Mouse (Mus musculus) right cerebral cortex, adult 18-20 months (tissue): ENCODE measurements at regions not wholly inside any gene's neighbourhood (a gene's known extent, or its start where the extent isn't known, plus 50 kb on each side); places are given as distances from the start of the nearest gene placed in this dataset.
A peak's percentile ranks its signal among the peaks of the same experiment; 100 is the strongest.

Experiments used
- DNase-seq: peaks from one replicate; pipeline ENCODE4 v3.0.0; 2022; ENCODE audit warnings: mixed read lengths

DNA sequence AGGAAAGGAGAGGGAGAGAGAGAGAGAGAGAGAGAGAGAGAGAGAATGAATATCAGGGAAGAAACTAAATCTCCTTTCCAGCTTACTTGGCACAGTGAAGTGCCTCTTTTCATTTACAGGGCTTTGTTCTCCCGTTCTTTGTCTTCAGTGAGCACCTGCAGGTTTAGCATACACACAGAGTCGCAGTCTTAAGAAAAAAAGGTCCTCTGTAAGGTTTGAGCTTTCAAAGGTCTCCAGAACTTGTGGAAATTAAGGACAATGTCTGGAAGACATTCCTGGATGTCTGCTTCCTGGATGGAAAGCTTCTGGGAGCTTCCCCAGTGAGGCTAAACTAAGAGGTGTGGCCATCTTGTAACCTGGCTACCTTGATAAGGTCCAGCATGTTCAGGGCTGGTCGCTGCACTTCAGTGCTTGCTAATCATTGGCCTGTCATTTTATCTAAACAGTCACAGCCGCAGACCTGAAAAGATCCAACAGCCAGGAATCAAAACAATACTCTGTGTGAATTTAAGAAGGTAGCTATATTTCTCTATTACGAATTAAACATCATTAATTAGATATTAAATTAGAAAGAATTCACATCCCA is 113.1 kb upstream of the Ralgapa2 start:
- DNase-seq = no peak

DNA sequence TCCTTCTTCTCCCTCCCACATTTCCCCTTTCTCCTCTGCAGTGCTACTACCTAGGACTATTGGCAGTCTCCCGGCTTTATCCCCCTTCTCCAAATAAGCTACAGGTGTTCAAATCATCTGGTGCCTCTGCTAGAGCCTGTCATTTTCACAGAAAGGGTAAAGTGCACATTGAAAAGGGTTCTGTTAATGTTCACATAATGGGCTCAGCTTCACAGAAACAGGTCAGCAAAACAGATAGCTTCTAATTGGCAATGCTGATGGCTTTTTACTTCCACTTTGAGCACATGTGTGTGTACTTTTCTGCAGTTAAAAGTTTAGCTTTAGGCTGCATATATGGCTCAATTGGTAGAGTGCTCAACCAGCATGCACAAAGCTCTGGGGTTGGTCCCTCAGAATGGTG is 114.4 kb upstream of the Ralgapa2 start:
- no peak for DNase-seq

DNA sequence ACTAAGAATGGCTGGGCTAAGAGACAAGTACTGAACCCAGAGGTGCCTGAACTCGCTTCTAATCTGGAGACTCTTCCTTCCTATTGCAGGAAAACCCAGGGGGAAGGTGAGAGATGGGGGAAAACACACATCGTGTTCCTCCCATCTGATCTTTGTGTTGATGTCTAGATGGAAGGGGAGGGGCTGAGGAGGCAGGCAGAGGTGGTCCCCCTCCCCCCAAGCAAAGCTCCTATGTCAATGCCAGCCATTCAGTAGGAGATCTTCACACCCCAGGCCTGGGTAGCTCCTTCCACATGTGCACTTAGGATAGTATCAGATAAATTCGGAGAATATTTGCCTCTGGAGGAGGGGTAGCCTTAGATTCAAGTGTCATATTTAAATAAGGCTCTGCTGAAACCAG is 118.0 kb upstream of the Ralgapa2 start:
- DNase-seq = no peak

DNA sequence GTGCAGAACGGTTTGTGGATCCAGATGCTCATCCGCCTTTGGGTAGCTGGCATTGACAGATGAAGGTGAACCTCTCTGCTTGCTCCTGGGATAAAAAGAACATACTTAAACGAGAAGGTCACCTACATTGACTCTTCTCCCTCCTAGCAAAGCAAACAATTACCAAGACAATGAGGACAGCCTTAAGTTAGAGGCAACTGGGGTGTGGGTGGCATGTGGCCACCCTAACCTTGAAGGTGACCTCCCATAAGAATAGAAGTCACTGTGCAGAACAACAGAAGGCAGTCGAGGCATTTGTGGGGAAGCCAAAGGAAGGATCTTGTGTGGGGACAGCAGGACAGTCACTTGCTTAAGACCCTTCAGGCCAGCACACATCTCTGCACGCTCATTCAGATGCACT is 119.0 kb upstream of the Ralgapa2 start:
- no peak for DNase-seq

DNA sequence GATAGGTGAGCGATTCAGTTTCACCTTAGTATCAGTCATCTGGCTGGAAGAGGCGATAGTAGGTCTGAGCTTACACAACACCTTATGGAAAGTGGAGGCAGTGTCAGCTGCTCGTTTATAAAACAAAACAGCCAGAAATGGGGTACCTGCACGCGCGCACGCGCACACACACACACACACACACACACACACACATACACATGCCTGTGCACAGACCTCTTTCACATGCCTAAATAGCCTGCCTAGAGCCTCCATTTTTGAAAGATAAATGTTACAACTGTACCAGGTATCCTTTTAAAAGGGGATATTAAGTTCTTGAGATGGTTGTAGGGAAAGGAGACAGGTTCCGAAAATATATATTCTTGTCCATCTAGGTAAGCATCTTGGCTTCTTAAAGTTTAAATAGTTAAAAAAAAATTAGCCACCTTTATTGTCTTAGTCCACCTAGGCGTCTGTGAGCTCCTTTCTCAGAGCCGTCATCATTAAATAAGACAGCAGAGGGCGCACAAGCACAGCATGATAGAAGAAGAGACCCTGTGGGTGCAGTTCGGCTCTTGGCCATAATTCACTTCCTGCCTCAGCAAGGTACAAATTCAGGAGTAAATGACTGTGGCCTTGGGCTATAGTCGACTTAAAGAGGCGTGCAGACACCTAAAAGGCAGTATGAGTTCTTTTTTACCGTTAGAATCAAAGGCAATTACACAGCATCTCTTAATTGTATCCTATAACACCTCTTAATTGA is 121.4 kb upstream of the Ralgapa2 start:
- DNase-seq = peak; percentile 63

DNA sequence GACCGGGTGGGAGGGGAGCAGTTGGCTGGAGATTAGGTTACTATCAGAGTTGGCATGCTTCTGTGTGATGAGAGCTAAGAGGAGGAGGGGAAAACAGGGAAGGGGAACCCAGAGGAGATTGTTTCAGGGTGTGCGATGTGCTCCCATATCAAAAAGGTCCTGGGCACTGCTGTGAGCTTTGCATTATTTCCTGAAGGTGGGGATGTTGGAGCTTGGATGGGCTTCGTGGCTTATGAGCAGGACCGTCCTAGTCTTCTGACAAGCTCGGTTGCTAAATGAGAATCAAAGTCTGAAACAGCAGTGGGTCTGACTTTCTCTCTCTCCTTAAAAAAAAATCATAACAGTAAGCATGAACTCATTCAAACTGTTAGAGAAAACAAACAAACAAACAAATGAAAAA is 125.4 kb upstream of the Ralgapa2 start:
- no peak for DNase-seq

DNA sequence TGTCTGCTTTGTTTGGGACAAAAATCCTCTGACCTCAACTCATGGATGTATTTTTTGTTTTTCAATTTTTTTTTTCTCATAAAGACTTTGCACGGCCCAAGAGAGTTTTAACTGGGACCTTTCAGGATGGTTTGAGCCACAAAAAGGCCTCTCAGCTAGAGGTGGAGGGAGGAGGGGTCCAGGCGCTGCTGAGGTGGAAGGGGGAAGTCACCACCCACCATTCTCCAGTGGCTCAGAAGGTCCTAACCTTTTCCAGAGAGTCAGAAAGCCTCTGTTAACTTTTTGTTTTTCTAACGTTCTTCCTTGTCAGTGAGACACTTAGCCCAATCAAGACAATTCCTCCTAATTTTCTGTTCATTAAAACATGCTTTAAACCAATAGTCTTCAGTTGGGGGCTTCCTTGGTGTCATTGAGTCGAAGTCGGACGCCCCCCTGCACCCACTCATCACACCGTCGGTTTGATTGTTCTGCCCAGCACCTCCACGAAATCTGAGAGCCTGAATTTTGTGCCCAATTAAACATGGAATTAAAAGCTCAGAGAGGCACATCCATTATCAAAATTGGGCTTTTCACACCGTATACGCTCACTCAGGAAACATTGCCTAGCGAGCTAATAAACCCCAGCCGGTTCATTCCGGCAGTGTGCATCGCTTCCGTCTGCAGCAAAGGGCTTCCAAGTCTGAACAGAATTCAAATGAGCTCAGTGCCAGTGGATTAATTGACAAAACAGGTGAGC is 134.3 kb upstream of the Ralgapa2 start:
- no peak for DNase-seq

DNA sequence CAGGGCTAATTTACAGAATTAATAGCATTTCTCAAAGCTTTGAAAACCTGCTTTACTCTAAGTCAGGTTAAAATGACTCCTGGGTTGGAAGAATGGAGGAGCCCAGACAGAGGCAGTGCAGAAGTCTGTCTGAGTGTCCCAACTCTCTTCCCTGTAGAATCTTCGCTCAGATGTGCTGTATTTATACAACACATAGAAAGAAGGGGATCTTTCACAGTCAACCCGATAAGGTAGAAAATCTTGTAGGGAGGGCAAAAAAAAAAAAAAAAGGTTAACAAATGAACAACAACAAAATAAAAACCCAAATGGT is 134.8 kb upstream of the Ralgapa2 start:
- no peak for DNase-seq

DNA sequence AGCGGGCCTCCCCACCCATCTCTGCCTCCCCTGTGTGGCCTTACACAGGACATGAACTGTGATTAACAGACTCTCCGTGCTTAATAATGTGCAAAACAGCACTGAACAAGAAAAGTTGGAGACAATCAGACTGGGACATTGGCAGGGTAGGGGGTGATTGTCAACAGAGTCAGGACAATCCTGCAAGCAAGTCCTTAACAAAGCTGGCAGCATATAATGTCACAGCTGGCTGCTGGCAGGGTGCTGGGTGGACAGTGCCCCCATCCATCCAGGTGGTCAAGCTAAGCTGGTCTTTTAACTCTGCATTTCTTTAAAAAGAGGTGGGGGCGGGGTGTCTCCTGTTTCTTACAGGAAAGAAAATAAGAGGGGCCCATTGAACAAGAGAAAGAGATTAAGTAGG is 149.2 kb upstream of the Ralgapa2 start:
- no peak for DNase-seq

DNA sequence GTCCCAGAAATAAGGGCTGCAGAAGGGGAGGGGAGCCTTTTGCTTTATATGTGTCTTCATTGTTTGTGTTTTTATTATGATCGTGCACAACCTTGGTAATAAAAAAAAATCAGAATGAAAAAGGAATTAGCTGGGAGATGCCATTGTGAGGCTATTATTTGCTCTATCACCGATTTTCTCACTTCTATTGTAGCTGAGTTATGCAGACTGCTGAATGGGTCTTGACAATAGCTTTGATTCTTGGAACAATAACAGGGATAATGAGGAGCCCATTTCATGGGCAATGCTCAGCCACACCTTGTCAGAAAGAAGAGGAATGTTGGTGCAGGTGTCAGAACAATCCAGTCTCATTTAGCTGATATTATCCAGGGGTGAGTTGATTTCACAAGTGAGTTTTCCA is 160.6 kb upstream of the Ralgapa2 start:
- DNase-seq = no peak

DNA sequence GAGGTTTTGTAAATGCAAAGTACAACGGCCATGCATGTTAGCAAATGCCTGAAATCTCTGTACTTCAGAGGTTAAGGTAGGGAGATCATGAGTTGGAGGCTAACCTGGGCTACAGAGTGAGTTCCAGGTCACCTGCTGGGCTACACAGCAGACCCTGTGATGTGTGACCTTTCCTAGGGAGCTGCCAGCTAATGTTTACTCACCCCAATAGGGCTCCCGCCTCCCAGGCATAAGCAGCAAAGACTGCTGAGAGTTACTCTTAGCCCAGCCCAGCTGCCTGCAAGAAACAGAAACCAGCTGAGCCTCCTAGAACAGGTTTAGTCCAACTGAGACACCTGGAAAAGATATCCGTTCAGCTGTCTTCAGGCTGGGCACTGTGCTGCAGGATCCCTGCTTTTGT is 169.8 kb upstream of the Ralgapa2 start:
- no peak for DNase-seq

DNA sequence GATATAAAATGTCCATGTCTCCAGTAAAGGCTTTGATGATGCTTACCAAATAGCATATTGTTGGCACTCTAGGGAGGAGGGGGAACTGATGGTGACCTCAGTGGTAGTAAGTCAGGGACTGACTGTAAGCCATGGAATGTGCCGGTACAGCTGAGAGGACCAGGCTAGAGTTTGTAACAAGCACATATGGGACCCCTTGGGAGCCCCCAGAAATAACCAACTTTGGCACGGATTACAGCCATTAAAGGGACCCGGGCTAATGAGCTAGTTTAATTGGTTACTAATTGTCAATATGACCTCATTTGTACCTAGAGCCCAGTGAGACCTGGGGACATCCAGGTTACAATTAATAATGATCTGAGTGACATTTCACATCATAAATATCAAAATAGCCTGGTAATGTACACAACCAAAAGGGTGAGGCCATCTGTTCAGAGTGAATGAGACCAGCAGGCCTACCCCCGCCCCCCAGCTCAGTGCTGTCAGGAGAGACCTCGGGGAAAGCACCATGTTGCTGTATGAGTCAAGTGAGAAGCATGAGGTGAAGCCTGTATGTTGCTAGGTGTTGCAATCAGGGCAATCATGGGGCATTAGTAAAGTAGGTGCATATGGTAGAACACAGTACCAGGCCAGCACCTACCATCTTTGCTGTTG is 169.7 kb upstream of the Kiz start:
- no peak for DNase-seq

DNA sequence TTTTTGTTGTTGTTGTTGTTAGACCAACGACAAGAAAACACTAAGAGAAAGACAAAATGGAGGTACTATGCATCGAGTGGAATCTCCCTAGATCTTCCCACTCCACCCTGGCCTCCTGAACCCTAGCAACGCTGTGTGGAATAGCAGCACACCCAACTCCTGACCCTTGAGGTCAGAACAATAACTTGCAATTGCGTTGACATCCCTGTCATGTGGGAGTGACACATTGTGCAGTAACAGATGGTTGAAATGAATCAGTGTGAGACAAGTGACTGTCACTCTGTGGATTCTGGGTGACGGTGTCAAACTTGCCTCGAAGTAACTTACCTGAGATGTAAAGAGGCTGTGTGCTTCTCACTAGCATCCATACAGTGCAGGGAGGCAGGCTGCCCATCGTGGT is 167.1 kb upstream of the Kiz start:
- DNase-seq = no peak

DNA sequence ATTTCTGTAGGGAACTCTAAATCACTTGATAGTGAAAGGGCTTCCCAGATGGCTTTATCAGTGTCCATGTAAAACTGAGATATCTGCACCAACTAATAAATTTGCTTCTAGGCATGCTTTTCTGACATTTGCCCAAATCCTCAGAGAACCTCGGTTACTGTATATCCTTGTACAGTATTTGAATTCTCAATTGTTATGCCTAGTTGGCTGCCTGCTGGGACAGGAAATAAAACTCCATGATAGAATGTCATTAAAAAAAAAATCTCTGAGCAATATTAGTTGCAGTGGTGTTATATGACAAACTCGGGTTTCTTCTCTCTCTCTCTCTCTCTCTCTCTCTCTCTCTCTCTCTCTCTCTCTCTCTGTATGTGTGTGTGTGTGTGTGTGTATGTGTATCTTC is 162.2 kb upstream of the Kiz start:
- no peak for DNase-seq

DNA sequence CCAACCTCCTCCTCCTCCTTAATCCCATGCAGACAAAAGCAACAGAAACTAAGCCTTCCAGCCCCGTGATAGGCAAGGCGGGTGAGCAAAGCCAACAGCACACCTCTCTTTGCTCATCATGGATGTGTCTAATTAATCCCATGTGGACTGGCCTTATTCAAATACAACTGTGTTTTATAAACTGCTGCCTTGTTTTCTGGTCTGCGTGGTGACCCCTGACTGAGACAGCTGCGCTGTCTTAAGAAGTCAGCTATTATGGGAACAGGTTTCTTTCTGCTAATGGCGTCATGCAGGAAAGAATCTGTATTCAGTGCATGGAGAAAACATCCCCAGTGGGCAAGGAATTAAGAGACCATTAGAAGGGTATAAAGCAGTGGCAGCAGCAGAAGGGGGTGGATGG is 161.6 kb upstream of the Kiz start:
- DNase-seq = no peak

DNA sequence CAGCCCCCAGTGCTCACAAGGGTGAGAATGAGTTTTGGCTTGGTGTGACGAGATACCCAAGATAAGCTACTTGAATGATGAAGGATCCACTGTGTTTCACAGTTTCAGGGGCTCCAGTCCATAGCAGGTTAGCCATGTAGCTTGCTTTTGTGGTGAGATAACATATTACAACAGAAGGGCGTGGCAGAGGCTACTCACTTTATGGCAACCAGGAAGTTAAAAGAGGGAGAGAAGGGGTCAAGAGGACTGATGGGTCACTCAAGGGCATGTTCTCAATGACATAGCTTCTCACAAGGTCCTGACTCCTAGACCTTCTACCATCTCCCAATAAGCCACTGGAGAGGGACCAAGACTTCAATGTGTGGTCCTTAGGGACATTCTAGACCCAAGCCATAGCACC is 159.4 kb upstream of the Kiz start:
- DNase-seq = no peak

DNA sequence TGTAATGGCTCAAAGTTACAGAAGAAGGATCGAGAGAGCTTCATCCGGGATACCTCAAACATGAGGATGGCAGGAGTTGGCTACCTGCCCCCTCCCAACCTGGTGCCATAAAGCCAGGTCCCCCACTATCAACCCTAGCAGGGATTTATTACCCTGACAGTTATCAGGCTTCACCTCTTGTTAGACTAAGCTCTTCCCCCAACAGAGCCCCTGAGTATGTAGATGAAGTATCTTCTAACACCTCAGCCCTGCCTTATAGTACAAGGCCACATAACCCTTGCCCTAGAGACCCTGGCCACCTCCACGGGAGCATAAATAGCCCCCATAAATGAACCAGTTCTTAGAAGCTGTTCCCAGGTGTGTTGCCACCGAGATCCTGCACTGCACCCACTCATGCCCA is 158.9 kb upstream of the Kiz start:
- DNase-seq = no peak

DNA sequence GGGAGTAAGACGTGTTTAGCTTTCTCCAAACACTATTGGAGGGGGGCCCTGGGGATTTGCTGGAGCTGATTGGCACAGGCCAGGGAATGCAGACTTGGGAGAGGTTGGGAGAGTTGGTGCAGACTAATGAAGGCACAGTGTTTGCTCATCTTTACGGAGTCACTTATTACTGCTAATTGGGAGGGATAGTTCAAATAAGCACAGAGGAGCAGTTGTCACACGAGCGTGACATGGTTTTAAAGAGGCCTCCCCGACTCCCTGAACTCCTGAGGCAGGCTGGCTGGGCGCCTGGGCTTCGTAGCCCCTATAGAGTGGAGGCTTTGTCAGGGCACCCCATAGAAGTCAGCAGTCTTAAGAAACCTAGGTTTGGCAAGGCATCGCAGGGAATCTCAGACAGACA is 145.0 kb upstream of the Kiz start:
- peak; percentile 1 for DNase-seq

DNA sequence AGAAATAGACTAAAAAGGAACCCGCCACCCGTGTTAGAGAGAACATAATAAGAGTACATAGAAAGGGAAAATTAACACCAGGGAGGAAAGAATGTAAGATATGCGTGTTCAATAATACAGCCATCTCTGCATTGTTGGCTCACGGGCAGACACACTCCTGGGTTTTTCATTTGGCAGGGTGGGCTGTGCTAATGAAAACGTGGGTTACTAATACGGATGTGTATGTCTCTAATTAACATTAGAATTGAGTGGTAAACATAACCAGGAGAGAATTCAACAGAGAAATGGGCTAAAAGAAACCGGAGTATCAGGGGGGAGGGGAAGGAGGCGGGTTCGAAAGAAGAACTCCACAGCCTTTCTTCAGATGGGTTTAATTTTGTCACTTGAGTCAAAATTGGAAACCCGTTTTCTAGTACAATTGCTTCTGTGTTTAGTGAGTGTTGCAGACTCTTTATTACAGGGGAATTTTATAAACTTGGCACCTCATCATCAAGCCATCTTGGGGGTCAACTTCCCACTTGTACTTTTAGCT is 134.4 kb upstream of the Kiz start:
- DNase-seq = no peak

DNA sequence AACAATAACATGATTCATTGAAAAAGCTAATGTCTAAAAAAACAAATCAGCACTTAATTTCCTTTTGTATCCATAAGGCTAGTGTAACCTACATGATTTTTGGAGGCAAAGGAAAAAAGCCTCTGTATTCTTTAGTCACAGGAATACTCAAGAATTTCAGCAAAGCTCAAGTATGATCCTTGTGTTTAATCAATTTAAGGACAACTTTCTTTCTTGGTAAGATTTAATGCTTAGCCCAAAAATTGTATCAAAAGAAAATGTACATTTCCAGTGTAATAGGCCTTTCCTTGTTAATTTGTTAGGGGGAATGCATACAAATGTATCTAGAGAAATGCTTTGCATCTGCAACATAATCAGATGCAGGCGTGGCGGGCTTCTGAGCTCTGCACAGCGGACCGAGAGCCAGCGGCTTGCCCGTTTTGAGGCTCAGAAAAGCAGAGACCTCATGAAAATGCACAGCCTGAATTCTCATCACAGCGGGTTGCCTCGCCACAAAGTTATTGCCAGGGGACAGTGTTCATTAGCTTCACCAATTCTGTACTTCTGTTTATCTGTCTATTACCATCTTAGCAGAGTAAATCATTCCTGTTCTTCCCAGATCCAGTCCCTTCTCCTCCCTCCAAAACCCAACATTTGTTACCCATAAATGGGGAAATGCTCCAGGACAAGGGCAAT is 133.2 kb upstream of the Kiz start:
- no peak for DNase-seq

DNA sequence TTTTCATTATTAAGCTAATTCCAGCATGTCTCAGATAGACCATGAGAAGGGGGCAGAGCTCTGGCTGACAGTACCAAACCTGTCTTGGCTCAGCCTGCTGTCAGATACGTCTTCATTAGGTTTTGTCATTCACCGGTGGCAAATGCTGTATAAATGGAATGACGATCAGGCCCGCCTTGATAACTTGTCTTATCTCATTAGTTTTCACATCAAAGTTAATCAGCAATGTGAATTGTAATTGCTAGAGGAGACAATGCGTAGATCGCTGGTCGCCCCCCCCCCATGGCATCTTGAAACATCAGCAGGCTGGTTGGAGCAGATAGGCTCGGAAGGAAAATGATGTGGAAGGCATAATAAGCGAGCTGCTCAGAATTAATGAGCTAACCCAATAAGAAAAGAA is 132.5 kb upstream of the Kiz start:
- no peak for DNase-seq

DNA sequence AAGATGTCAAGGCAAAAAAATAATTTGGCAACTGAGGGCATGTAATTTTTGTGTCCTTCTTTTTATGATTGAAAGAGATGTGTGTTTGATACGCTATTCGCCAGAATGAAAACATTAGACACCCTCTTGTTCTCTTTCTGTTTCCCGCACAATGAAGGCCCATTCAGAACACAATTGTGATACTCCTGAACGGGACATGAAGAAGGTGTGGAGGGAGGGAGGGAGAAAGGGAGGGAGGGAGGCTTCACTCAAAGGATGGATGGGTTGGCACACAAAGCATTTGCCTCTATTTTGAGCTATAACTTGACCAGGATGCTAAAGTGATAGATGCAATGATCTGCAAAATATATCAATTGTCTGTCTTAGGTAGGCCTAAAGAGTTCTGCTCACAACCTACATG is 132.0 kb upstream of the Kiz start:
- DNase-seq = no peak

DNA sequence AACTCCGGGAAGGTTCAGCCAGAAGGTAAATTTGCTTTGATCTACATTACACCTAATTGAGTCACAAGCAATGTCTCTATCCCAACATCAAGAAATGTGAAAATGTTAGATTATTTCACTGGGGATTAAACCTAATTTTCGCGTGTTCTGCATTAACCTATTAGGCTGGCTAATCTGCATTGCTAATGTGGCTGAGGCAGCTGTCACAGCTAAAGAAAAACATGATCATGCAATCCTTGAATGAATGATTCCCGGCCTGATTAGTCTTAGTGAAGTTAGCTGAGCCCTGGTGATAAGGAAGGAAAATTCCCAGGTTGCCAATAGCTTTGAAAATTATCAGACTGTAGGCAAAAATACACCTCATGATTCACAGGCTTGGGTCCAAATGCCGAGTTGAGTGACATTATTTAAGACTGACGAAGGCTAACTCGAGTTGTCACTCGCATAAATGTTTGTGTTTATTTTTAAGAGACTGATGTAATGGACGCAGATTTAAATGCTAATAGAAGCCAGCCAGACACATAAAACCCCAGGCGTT is 131.5 kb upstream of the Kiz start:
- DNase-seq = no peak
